Mouse (Mus musculus) embryonic facial prominence, embryonic 10.5 days (tissue): ENCODE data around the gene Ckmt2. TPM values are rescaled to one million over a fixed set of nuclear protein-coding genes. Genes with fewer than 3 reads are reported as not detected.

ENCODE experiments used
- DNase-seq: peaks from one replicate; pipeline ENCODE4 v3.0.0-alpha.2; 2017; ENCODE audit warnings: low spot score
- H3K27ac ChIP-seq: fragments of 300-500 bp; sonication (generic); replicated peaks from 2 replicates; pipeline ENCODE4 v1.5.1; 2016; ENCODE audit warnings: mild to moderate bottlenecking
- H3K27me3 ChIP-seq: fragments of 300-500 bp; sonication (generic); replicated peaks from 2 replicates; pipeline ENCODE4 v1.6.1; 2016; ENCODE audit warnings: low read depth, mild to moderate bottlenecking; ENCODE audit not compliant: poor library complexity, severe bottlenecking
- H3K36me3 ChIP-seq: fragments of 300-500 bp; sonication (generic); replicated peaks from 2 replicates; pipeline ENCODE4 v1.6.1; 2016; ENCODE audit warnings: mild to moderate bottlenecking, moderate library complexity
- H3K4me1 ChIP-seq: fragments of 300-500 bp; sonication (generic); 2 replicates; pipeline ENCODE4 v1.6.1; 2016
- H3K4me3 ChIP-seq: fragments of 300-500 bp; sonication (generic); 2 replicates; pipeline ENCODE4 v1.5.1; 2016; ENCODE audit warnings: mild to moderate bottlenecking, moderate library complexity
- H3K9me3 ChIP-seq: fragments of 300-500 bp; sonication (generic); 2 replicates; pipeline ENCODE4 v1.6.1; 2016; ENCODE audit warnings: mild to moderate bottlenecking
- WGBS: fragments of 180-500 bp; shearing (Covaris S2); methylation state at CpG from one replicate; pipeline ENCODE4 v1.1.7; 2016; 5-methylcytosine and 5-hydroxymethylcytosine counted together
- polyA plus RNA-seq: library from polyadenylated mRNA; unstranded; fragments of >200 nt; fragmentation: Nextera tagmentation; extraction: Ambion mirVana; gene quantifications from 2 replicates; pipeline ENCODE4 v1.2.1, GENCODE M21; 2016

The Ckmt2 gene
- polyA plus RNA-seq, 1 experiment from 2014 or later, result not detected

GRCm38 (mm10) chr13:91890031-91890619 lies 13.4 kb upstream of the Ckmt2 start:
- H3K27ac ChIP-seq, result no peak overlapping the region
- H3K4me3 ChIP-seq, result no peak overlapping the region
- H3K36me3 ChIP-seq, result no peaks in the 10 kb centered on the region
- 89% methylated on average over 6 of the region's 6 CpGs for WGBS
- no peaks in the 10 kb centered on the region for H3K27me3 ChIP-seq
- no peaks in the 10 kb centered on the region for H3K4me1 ChIP-seq
- H3K9me3 ChIP-seq, result no peaks in the 10 kb centered on the region
- DNase-seq, result no peak

GRCm38 (mm10) chr13:91884714-91885386 lies 8.2 kb upstream of the Ckmt2 start:
- DNase-seq, result no peak
- 91% methylated on average over 5 of the region's 5 CpGs for WGBS
- H3K27ac ChIP-seq, result no peak overlapping the region
- H3K36me3 ChIP-seq, result no peaks in the 10 kb centered on the region
- no peaks in the 10 kb centered on the region for H3K27me3 ChIP-seq
- H3K4me3 ChIP-seq, result no peak overlapping the region
- no peaks in the 10 kb centered on the region for H3K9me3 ChIP-seq
- H3K4me1 ChIP-seq, result no peaks in the 10 kb centered on the region

GRCm38 (mm10) chr13:91881837-91882480 lies 5.3 kb upstream of the Ckmt2 start:
- H3K27me3 ChIP-seq, result no peaks in the 10 kb centered on the region
- peak; percentile 63 for DNase-seq
- 61% methylated on average over 9 of the region's 9 CpGs for WGBS
- no peaks in the 10 kb centered on the region for H3K9me3 ChIP-seq
- no peaks in the 10 kb centered on the region for H3K4me1 ChIP-seq
- H3K4me3 ChIP-seq, result no peak overlapping the region
- H3K36me3 ChIP-seq, result no peaks in the 10 kb centered on the region
- H3K27ac ChIP-seq, result no peak overlapping the region

GRCm38 (mm10) chr13:91880256-91880655 lies 3.6 kb upstream of the Ckmt2 start:
- Histone ChIP-seq H3K4me1 (no peaks in the 10 kb centered on the region), H3K9me3 (no peaks in the 10 kb centered on the region), H3K4me3 (no peak overlapping the region), H3K36me3 (no peaks in the 10 kb centered on the region), H3K27me3 (no peaks in the 10 kb centered on the region), H3K27ac (no peak overlapping the region)
- 91% methylated on average over 4 of the region's 4 CpGs for WGBS
- DNase-seq, result no peak

GRCm38 (mm10) chr13:91877996-91878395 lies 1.3 kb upstream of the Ckmt2 start:
- peaks cover 15% of the 10 kb centered on the region for H3K4me1 ChIP-seq
- no peak for DNase-seq
- H3K27ac ChIP-seq, result no peak overlapping the region
- no peaks in the 10 kb centered on the region for H3K9me3 ChIP-seq
- no peak overlapping the region for H3K4me3 ChIP-seq
- no peaks in the 10 kb centered on the region for H3K27me3 ChIP-seq
- WGBS, result 83% methylated on average over 3 of the region's 3 CpGs
- H3K36me3 ChIP-seq, result no peaks in the 10 kb centered on the region

- Histone ChIP-seq H3K4me3 (no peak overlapping the region), H3K9me3 (no peaks in the 10 kb centered on the region), H3K36me3 (no peaks in the 10 kb centered on the region), H3K27me3 (no peaks in the 10 kb centered on the region), H3K4me1 (peaks cover 15% of the 10 kb centered on the region), H3K27ac (no peak overlapping the region)
- DNase-seq, result no peak
- WGBS, result 92% methylated on average over 10 of the region's 10 CpGs
Measured at GRCm38 (mm10) chr13:91877350-91877749, 665 bp upstream of the Ckmt2 start.

GRCm38 (mm10) chr13:91875581-91875980 lies 1.1 kb downstream of the Ckmt2 start:
- Histone ChIP-seq H3K27me3 (no peaks in the 10 kb centered on the region), H3K4me3 (no peak overlapping the region), H3K4me1 (peaks cover 15% of the 10 kb centered on the region), H3K27ac (no peak overlapping the region), H3K36me3 (no peaks in the 10 kb centered on the region), H3K9me3 (no peaks in the 10 kb centered on the region)
- WGBS, result 53% methylated on average over 2 of the region's 2 CpGs
- no peak for DNase-seq

GRCm38 (mm10) chr13:91874565-91874964 lies 2.1 kb downstream of the Ckmt2 start:
- no peak overlapping the region for H3K27ac ChIP-seq
- no peak for DNase-seq
- peaks cover 15% of the 10 kb centered on the region for H3K4me1 ChIP-seq
- no peaks in the 10 kb centered on the region for H3K9me3 ChIP-seq
- H3K4me3 ChIP-seq, result no peak overlapping the region
- H3K36me3 ChIP-seq, result no peaks in the 10 kb centered on the region
- no peaks in the 10 kb centered on the region for H3K27me3 ChIP-seq
- 87% methylated on average over 7 of the region's 7 CpGs for WGBS

GRCm38 (mm10) chr13:91873734-91874329 lies 2.9 kb downstream of the Ckmt2 start:
- Histone ChIP-seq H3K4me1 (peaks cover 15% of the 10 kb centered on the region), H3K27ac (no peak overlapping the region)

GRCm38 (mm10) chr13:91868577-91868976 lies 8.1 kb downstream of the Ckmt2 start:
- Histone ChIP-seq H3K4me3 (no peak overlapping the region), H3K27ac (no peak overlapping the region), H3K9me3 (no peaks in the 10 kb centered on the region), H3K36me3 (no peaks in the 10 kb centered on the region), H3K4me1 (no peaks in the 10 kb centered on the region), H3K27me3 (no peaks in the 10 kb centered on the region)
- WGBS, result 91% methylated on average over 1 of the region's 1 CpGs
- no peak for DNase-seq

More at GRCm38 (mm10) chr13:91873734-91874329, 2.9 kb downstream of the Ckmt2 start:
- no peak for DNase-seq
- H3K27me3 ChIP-seq, result no peaks in the 10 kb centered on the region
- no peaks in the 10 kb centered on the region for H3K9me3 ChIP-seq
- no peaks in the 10 kb centered on the region for H3K36me3 ChIP-seq
- WGBS, result 81% methylated on average over 7 of the region's 7 CpGs
- H3K4me3 ChIP-seq, result no peak overlapping the region

GRCm38 (mm10) chr13:91858835-91859234 lies 17.9 kb downstream of the Ckmt2 start:
- 78% methylated on average over 7 of the region's 7 CpGs for WGBS
- Histone ChIP-seq H3K36me3 (no peaks in the 10 kb centered on the region), H3K9me3 (no peaks in the 10 kb centered on the region), H3K27me3 (no peaks in the 10 kb centered on the region), H3K27ac (no peak overlapping the region), H3K4me1 (no peaks in the 10 kb centered on the region), H3K4me3 (no peak overlapping the region)
- no peak for DNase-seq

GRCm38 (mm10) chr13:91857427-91857826 lies 19.3 kb downstream of the Ckmt2 start:
- 74% methylated on average over 8 of the region's 8 CpGs for WGBS
- no peaks in the 10 kb centered on the region for H3K36me3 ChIP-seq
- no peak overlapping the region for H3K4me3 ChIP-seq
- no peaks in the 10 kb centered on the region for H3K27me3 ChIP-seq
- no peaks in the 10 kb centered on the region for H3K4me1 ChIP-seq
- no peaks in the 10 kb centered on the region for H3K9me3 ChIP-seq
- DNase-seq, result no peak
- no peak overlapping the region for H3K27ac ChIP-seq

- no peak for DNase-seq
- H3K9me3 ChIP-seq, result no peaks in the 10 kb centered on the region
- no peaks in the 10 kb centered on the region for H3K4me1 ChIP-seq
- no peak overlapping the region for H3K27ac ChIP-seq
- H3K4me3 ChIP-seq, result no peak overlapping the region
- no peaks in the 10 kb centered on the region for H3K27me3 ChIP-seq
- no peaks in the 10 kb centered on the region for H3K36me3 ChIP-seq
- 81% methylated on average over 3 of the region's 3 CpGs for WGBS
Measured at GRCm38 (mm10) chr13:91854412-91854811, 22.3 kb downstream of the Ckmt2 start.
